Mouse (Mus musculus): ENCODE measurements around the gene Sik2. TPM values are rescaled to one million over a fixed set of nuclear protein-coding genes. Genes with fewer than 3 reads are reported as not detected.

The Sik2 gene
- polyA plus RNA-seq, 1 experiment = 14.9 TPM

GRCm38 (mm10) chr9:51020351-51020750, 11.5 kb upstream of the Sik2 start:
- TF ChIP-seq CTCF (IDR thresholded peaks at IDR 0.05; ENCODE audit: low read depth, low read length) = no peak
- no peak for TF ChIP-seq POLR2A (IDR thresholded peaks at IDR 0.05; ENCODE audit: insufficient read depth, low read length)
- TF ChIP-seq EP300 (IDR thresholded peaks at IDR 0.05; ENCODE audit: insufficient read depth, low read depth, low read length) = no peak
- H3K27me3 ChIP-seq (ENCODE audit: control insufficient read depth, insufficient read depth, low read length, poor library complexity, severe bottlenecking) = no peaks in the 10 kb centered on the region
- H3K36me3 ChIP-seq (ENCODE audit: control insufficient read depth, insufficient read depth, low read length, poor library complexity, severe bottlenecking) = no peaks in the 10 kb centered on the region
- no peak overlapping the region for H3K9ac ChIP-seq (ENCODE audit: low read depth, poor library complexity, severe bottlenecking)
- no peaks in the 10 kb centered on the region for H3K9me3 ChIP-seq (replicated peaks; ENCODE audit: control insufficient read depth, insufficient read depth, low read length, poor library complexity, severe bottlenecking)
- H3K27ac ChIP-seq (ENCODE audit: insufficient read depth, low read length) = no peak overlapping the region
- no peaks in the 10 kb centered on the region for H3K4me1 ChIP-seq (ENCODE audit: control insufficient read depth, insufficient read depth, low read length)
- H3K4me3 ChIP-seq (ENCODE audit: low read depth, low read length) = no peak overlapping the region

GRCm38 (mm10) chr9:51019670-51020069, 10.8 kb upstream of the Sik2 start:
- Histone ChIP-seq H3K9ac (ENCODE audit: low read depth, poor library complexity, severe bottlenecking) (no peak overlapping the region), H3K27me3 (ENCODE audit: control insufficient read depth, insufficient read depth, low read length, poor library complexity, severe bottlenecking) (no peaks in the 10 kb centered on the region), H3K36me3 (ENCODE audit: control insufficient read depth, insufficient read depth, low read length, poor library complexity, severe bottlenecking) (no peaks in the 10 kb centered on the region), H3K4me1 (ENCODE audit: control insufficient read depth, insufficient read depth, low read length) (no peaks in the 10 kb centered on the region), H3K9me3 (replicated peaks; ENCODE audit: control insufficient read depth, insufficient read depth, low read length, poor library complexity, severe bottlenecking) (no peaks in the 10 kb centered on the region), H3K27ac (ENCODE audit: insufficient read depth, low read length) (no peak overlapping the region), H3K4me3 (ENCODE audit: low read depth, low read length) (no peak overlapping the region)
- TF ChIP-seq POLR2A (IDR thresholded peaks at IDR 0.05; ENCODE audit: insufficient read depth, low read length) = no peak
- TF ChIP-seq EP300 (IDR thresholded peaks at IDR 0.05; ENCODE audit: insufficient read depth, low read depth, low read length) = no peak
- no peak for TF ChIP-seq CTCF (IDR thresholded peaks at IDR 0.05; ENCODE audit: low read depth, low read length)

GRCm38 (mm10) chr9:51015732-51016131, 6.9 kb upstream of the Sik2 start:
- Histone ChIP-seq H3K27me3 (ENCODE audit: control insufficient read depth, insufficient read depth, low read length, poor library complexity, severe bottlenecking) (no peaks in the 10 kb centered on the region), H3K4me1 (ENCODE audit: control insufficient read depth, insufficient read depth, low read length) (no peaks in the 10 kb centered on the region), H3K9me3 (replicated peaks; ENCODE audit: control insufficient read depth, insufficient read depth, low read length, poor library complexity, severe bottlenecking) (no peaks in the 10 kb centered on the region), H3K36me3 (ENCODE audit: control insufficient read depth, insufficient read depth, low read length, poor library complexity, severe bottlenecking) (no peaks in the 10 kb centered on the region), H3K4me3 (ENCODE audit: low read depth, low read length) (no peak overlapping the region), H3K27ac (ENCODE audit: insufficient read depth, low read length) (no peak overlapping the region), H3K9ac (ENCODE audit: low read depth, poor library complexity, severe bottlenecking) (no peak overlapping the region)
- no peak for TF ChIP-seq EP300 (IDR thresholded peaks at IDR 0.05; ENCODE audit: insufficient read depth, low read depth, low read length)
- no peak for TF ChIP-seq POLR2A (IDR thresholded peaks at IDR 0.05; ENCODE audit: insufficient read depth, low read length)
- no peak for TF ChIP-seq CTCF (IDR thresholded peaks at IDR 0.05; ENCODE audit: low read depth, low read length)

DNA sequence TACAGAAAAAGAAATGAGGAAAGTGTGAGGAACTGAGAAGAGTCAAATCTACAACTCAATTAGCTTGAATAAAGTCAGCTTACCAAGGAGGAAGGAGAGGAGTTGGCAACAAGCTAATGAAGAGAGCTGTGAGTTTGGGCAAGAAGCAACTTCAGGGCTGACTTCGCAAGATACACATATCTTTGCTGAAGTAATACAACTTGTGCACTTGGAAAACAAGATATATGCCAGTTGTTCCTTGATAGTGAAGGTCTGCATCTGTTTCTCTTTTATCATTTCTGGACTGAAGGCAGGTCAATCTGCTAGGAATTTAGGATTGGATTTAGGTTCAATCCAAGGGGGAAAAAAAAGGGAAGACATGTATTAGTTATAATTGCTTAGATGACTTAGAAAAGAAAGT, 4.8 kb upstream of the Sik2 start:
- H3K36me3 ChIP-seq (ENCODE audit: control insufficient read depth, insufficient read depth, low read length, poor library complexity, severe bottlenecking) = no peaks in the 10 kb centered on the region
- H3K4me1 ChIP-seq (ENCODE audit: control insufficient read depth, insufficient read depth, low read length) = no peaks in the 10 kb centered on the region
- no peaks in the 10 kb centered on the region for H3K9me3 ChIP-seq (replicated peaks; ENCODE audit: control insufficient read depth, insufficient read depth, low read length, poor library complexity, severe bottlenecking)
- no peak for TF ChIP-seq CTCF (IDR thresholded peaks at IDR 0.05; ENCODE audit: low read depth, low read length)
- TF ChIP-seq POLR2A (IDR thresholded peaks at IDR 0.05; ENCODE audit: insufficient read depth, low read length) = no peak
- no peak for TF ChIP-seq EP300 (IDR thresholded peaks at IDR 0.05; ENCODE audit: insufficient read depth, low read depth, low read length)
- H3K4me3 ChIP-seq (ENCODE audit: low read depth, low read length) = no peak overlapping the region
- H3K27ac ChIP-seq (ENCODE audit: insufficient read depth, low read length) = no peak overlapping the region
- H3K27me3 ChIP-seq (ENCODE audit: control insufficient read depth, insufficient read depth, low read length, poor library complexity, severe bottlenecking) = no peaks in the 10 kb centered on the region; the same call in 1 of the 2 replicates
- H3K9ac ChIP-seq (ENCODE audit: low read depth, poor library complexity, severe bottlenecking) = no peak overlapping the region

- Histone ChIP-seq H3K4me1 (ENCODE audit: control insufficient read depth, insufficient read depth, low read length) (no peaks in the 10 kb centered on the region), H3K27ac (ENCODE audit: insufficient read depth, low read length) (no peak overlapping the region), H3K27me3 (ENCODE audit: control insufficient read depth, insufficient read depth, low read length, poor library complexity, severe bottlenecking) (no peaks in the 10 kb centered on the region; the same call in 1 of the 2 replicates), H3K36me3 (ENCODE audit: control insufficient read depth, insufficient read depth, low read length, poor library complexity, severe bottlenecking) (no peaks in the 10 kb centered on the region), H3K9ac (ENCODE audit: low read depth, poor library complexity, severe bottlenecking) (0 out of 2 replicates have a peak overlapping the region, but pooled peaks have one; percentile 42), H3K9me3 (replicated peaks; ENCODE audit: control insufficient read depth, insufficient read depth, low read length, poor library complexity, severe bottlenecking) (no peaks in the 10 kb centered on the region), H3K4me3 (ENCODE audit: low read depth, low read length) (no peak overlapping the region)
- TF ChIP-seq POLR2A (IDR thresholded peaks at IDR 0.05; ENCODE audit: insufficient read depth, low read length) (no peak), CTCF (IDR thresholded peaks at IDR 0.05; ENCODE audit: low read depth, low read length) (no peak), EP300 (IDR thresholded peaks at IDR 0.05; ENCODE audit: insufficient read depth, low read depth, low read length) (no peak)
Observed at GRCm38 (mm10) chr9:51009656-51009950, 730 bp upstream of the Sik2 start.

- TF ChIP-seq CTCF (IDR thresholded peaks at IDR 0.05; ENCODE audit: low read depth, low read length) (no peak), POLR2A (IDR thresholded peaks at IDR 0.05; ENCODE audit: insufficient read depth, low read length) (no peak), EP300 (IDR thresholded peaks at IDR 0.05; ENCODE audit: insufficient read depth, low read depth, low read length) (no peak)
- Histone ChIP-seq H3K9ac (ENCODE audit: low read depth, poor library complexity, severe bottlenecking) (peak overlapping the region; percentile 76), H3K4me1 (ENCODE audit: control insufficient read depth, insufficient read depth, low read length) (no peaks in the 10 kb centered on the region), H3K36me3 (ENCODE audit: control insufficient read depth, insufficient read depth, low read length, poor library complexity, severe bottlenecking) (no peaks in the 10 kb centered on the region), H3K27ac (ENCODE audit: insufficient read depth, low read length) (no peak overlapping the region), H3K27me3 (ENCODE audit: control insufficient read depth, insufficient read depth, low read length, poor library complexity, severe bottlenecking) (no peaks in the 10 kb centered on the region; the same call in 1 of the 2 replicates), H3K9me3 (replicated peaks; ENCODE audit: control insufficient read depth, insufficient read depth, low read length, poor library complexity, severe bottlenecking) (no peaks in the 10 kb centered on the region), H3K4me3 (ENCODE audit: low read depth, low read length) (peak overlapping the region; percentile 97)
Observed at GRCm38 (mm10) chr9:51008068-51008840, 619 bp downstream of the Sik2 start.

Measured in ES-Bruce4 (cell line).